Mouse (Mus musculus) heart, adult 9 months (tissue): ENCODE measurements at regions not wholly inside any gene's neighbourhood (a gene's known extent, or its start where the extent isn't known, plus 50 kb on each side); places are given as distances from the start of the nearest gene placed in this dataset.
A peak's percentile ranks its signal among the peaks of the same experiment; 100 is the strongest.

Source experiments
- DNase-seq, 2 experiments: peaks; one replicate each; pipeline ENCODE4 v3.0.0; 2022; ENCODE audit warnings: low spot score in 2 of 2

DNA sequence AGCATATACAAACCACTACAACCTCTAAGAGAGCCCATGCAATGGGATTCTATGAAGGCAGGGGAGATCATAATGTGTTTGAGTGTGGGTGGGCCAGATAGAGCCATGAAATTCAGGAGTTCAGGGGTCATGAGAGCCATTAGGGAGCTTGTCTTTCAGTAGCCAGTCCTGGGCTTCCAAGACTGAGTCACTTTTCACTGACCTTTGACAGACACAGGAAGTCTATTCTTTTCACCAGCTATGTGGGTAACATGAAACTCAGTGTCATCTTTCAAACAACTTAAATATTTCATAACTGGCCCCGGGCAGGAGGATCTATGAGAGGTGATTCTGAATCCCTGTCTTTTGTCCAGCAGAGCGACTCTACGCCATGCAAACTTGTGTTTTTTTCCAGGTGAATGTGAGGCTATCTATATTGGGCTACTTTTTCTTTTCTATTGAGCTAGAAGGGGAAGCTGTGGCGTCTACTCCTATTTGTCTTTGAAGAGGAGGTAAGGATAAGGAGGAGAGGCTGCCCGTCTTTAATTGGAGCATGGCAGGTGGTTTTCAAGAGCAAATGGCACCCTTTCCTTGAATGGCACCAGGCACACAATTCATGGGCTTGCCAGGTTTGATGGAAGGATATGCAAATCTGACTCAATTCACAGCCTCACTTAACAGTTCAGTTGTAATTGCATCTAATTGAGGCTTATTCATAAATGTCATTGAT lies 95.6 kb upstream of the Chd2 start:
- DNase-seq, result no peak

DNA sequence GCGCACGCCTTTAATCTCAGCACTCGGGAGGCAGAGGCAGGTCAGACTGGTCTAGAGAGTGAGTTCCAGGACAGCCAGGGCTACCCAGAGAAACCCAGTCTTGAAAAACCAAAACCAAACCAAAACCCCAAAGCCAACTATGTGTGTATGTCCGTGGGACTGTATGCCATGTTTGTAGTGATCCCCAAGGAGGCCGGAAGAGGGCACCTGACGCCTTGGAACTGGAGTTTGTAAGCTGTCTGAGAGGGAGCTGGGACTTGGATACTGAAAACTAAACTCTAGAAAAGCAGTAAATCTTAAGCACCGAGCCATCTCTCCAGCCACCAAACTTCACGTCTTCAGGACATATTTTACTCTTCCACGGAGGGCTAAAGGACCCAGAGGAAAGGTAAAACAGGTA lies 93.8 kb upstream of the Chd2 start:
- DNase-seq, result no peak

DNA sequence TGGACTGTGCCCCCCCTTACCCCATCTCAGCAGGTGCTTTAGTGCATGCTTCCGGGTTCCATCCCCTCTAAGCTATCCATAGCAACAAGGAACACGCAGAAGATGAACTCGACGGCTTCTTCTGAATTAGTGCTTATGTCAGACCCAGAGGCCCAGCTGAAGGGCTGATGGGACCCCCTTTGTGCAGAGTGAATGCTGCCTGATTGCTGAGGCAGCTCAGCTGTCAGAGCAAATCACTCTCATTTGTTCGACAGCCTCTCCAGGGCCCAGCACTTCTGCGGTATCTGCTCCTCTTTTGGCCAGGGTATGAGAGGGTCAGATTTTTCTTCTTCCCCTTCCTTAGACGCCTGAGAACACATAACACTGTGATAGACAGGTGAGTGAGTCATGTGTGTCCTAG lies 89.2 kb upstream of the Chd2 start:
- no peak for DNase-seq

DNA sequence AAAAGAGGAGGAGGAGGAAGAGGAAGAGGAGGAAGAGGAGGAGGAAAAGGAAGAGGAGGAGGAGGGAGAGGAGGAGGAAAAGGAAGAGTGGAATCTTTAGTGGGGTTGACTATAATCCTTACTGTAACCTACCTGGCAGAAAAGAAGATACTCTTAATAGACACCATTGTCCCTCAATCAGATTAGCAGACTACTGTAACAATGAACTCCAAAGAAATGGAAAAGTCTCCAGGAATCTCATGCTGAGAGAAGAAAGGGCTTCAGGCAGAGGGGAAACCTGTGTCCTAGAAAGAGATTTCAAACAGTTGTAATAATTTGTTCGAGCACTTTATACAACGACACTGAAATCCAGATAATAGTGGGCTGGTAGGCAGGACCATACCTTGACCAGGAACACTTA lies 87.6 kb upstream of the Chd2 start:
- no peak for DNase-seq

DNA sequence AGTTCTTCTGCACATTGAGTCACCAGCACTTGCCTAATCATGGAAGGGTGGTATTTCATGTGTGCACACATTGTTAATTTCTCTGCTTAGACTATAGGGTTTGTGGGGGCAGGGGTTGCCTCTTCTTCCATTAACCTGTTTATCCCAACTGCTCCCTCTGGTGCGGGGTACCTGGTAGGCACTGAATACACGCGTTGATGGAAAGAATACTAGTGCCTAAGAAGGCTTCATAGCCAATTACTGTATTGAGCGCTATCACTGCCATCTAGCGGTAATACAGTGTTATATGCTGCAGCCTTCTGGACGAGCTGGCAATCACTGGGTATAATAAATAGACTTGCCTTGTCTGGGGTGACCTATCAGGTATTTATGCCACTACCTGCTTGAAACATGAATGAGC lies 86.4 kb upstream of the Chd2 start:
- peak; percentile 77 to 83 for DNase-seq

DNA sequence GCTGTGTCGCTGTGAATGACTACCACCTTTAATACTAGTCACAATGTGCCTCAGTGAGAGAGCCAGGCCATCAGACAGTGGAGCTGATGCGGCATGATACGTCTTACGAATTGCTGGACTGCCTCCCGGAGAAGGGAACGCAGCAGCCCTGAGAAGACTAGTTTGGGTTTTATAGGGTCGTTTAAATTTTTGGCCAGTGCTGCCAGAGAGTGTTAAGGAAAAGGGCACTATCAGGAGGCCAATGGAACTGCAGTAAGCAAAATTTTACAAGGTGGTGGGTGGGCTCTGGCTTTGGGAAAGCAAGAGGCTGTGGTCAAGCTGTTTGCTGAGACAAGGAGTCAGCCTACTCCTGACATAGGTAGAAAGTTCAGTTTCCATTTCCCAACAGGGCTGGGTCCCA lies 84.7 kb upstream of the Chd2 start:
- no peak for DNase-seq

DNA sequence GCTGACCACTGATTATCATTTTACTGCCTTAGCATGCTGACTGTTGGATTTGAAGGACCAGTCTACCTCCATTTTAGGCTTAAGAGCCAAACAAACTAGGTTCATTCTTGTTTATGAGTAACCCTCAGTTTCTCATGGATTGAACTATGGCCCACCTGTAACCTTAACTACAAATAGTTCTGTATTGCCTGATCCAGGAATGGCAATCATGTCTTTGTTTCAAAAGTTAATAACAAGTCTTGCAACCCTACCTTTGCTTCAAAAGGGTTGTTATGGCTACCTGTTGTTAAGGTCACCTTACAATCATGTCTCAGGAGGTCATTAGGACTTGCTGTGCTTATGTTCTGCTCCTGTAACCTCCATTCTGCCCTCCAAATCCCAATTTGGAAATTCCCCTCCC lies 84.0 kb upstream of the Chd2 start:
- no peak for DNase-seq

DNA sequence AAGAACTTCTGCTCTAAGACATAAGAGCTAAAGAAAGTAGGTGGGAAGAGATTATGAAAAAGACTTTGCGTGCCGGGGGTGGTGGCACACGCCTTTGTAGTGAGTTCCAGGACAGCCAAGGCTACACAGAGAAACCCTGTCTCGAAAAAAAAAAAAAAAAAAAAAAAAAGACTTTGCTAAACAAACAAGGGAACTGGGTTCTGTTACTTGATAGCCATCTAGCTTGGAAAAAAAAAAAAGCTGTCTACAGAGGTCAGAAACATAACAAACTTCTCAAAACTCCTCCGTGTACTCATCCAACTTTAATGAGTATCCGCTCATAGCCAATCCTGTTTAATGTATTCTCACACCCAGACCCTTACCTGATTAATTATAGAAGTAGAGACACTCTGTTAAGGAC lies 83.4 kb upstream of the Chd2 start:
- DNase-seq, result no peak

DNA sequence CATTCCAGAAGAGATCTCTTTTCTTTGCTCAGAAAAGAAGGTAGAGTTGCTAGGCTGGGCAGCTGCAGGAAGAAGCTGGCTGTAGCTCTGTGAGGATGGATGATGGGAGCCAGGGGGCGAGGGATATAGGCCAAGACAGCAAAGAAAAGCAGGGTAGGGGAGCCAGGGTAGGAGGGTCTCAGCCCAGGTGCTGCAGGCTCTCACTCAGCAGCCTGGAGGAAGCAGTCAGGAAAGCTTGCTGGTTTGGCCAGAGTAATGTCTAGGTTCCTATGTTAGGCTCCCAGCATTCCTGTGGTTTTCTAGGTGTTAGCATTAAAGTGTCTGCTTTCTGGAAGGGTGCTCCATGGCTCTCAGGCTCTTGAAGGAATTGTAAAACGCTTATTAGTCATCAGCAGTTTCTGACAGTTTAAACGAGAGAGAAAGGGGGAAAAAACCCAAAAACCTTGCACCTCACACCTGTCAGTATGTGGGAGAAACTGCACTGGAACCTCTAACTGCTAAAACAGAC lies 82.5 kb upstream of the Chd2 start:
- no peak for DNase-seq

DNA sequence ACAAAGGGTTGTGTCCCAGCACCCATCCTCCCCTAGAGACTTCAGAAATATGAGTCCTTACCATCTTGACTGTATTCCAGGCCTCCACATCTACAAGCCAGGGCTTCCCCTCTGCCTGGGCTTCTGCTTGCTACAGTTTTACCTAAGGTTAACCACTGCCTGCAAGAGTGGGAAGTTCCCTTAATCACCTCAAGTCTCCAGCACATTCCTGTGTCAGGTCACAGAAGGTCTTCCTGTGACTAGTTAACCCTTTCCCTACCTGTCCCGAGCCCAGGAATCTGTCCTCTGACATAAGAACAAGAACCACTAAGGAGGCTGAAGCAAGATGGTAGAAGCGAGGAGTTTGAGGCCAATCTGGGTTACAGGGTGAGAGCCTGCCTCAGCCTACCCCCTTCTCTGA lies 80.8 kb upstream of the Chd2 start:
- no peak for DNase-seq

DNA sequence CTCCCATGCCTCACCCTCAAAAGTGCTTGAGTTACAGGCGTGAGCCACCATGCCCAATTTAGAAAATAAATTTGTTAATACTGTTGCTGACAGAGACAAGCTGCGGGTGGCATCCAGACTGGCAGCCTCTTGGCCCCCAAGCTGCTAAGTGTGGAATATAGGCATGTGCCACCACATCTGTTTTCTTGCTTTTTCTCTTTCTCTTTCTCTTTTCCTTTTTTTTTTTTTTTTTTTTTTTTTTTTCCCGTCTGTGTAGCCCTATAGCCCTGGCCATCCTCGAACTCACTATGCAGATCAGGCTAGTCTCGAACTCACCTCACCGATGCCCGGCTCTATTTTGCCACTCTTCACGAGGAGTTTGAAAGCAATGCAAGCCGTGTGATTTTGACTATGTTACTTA lies 78.7 kb upstream of the Chd2 start:
- DNase-seq, result no peak

DNA sequence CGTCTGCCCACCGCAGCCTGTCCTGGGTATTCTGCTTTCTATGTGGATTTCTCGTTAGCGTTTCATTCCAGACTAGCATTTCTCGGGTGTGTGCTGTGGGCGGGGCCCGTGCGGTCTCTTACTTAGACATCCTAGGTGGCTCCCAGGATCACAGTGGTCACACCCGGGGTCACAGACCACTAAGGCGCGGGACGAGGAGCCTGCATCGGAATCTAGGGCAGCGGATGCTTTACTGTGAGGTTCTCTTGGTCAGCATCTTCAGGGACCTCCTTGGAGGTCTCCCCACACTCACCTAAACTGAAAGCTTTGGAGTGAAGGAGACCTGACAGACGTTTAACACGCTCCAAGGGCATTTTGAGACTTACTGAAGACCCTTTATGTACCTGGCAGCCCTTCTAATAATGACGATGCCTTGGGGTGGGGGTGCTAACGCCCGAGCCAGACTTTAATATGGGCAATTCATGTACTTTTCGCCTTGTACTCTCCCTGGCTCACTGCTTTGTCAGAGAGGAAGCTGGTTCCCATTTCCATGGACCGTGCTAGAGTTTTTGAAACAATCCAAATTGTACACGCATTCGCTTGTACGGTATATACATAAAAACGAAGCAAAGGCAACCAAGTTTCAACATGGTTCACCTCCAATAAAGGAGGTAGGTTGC lies 77.3 kb upstream of the Chd2 start:
- no peak for DNase-seq

DNA sequence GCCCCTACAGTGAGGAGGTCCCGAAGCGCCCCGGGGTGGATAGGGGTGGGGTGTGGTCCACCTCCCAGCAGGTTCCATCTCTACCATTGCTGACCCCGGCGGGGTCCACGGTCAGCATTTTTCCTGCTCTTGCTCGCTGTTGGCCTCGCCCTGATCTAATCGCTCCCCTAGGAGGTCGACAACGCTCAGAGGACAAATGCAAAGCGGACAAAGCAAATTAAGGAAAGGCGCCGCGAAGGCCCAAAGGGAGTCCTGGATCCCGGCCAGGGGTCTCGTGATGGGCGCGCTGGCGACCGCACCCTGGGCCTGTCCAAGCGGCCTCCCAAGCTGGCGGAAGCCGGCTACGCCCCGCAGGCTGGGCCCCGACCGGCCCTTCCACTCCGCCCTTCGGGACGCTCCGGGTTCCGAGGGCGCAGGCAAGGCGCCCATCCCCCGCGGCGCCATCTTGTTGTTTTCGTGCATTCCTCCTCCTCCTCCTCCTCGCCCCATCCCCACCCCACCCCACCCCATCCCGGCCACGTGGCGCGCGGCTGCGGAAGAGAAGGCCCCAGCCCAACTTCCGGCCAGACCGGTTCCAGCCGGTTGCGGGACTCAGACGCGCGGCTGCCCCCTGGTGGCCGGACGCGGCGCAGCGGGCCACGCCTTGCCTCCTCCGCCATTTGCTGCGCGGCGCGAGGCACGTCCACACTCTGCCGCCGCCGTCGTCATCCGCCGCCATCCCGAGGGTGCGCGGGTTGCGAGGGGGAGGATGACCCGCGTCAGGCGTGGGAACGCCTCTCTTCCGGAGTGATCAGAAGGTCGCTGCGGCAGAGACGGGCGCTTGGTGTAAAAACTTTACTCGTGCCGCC lies 76.5 kb upstream of the Chd2 start:
- peak; percentile 98 to 99 for DNase-seq

DNA sequence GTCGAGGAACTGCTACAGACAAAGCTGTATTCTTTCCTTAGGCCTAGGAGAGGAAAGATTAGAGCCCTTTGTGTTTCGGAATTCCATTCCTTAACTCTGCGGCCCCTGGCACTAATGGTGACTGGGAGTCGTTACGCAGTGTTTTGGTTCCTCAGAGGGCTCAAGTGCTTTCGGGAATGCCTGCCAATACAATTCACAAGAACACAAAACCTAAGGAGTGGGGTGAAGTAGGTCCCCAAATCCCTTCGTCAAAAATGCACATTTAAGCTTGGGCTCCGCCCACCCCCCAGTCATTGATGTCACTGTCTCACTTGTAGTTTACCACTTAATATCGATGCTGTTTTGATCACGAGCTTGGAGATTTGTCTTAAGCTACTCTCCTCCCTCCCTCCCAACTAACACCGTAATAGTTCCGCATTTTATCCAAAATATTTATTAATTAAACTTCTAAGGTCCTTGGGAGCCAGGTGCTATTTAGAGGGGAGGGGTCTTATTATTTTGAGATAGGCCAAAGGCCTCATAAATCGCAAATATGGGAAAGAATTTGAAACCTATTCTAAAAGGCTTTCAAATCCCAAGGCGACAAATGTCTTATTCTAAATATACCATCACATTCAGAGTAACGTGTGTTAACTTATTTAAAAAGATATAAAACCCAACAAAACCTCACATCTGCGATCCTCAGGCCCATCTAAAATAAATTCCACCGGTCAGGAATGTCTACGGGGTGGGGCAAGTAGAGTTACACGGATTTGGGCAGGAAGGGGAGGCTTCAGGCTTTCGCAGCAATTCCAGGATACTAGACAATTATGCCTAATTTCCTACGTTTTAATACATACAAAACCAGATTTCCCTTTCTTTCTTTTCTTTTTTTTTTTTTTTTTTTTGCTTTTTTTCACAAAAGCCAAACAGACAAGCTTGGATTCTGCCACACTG lies 75.6 kb upstream of the Chd2 start:
- peak; percentile 72 to 74 for DNase-seq

DNA sequence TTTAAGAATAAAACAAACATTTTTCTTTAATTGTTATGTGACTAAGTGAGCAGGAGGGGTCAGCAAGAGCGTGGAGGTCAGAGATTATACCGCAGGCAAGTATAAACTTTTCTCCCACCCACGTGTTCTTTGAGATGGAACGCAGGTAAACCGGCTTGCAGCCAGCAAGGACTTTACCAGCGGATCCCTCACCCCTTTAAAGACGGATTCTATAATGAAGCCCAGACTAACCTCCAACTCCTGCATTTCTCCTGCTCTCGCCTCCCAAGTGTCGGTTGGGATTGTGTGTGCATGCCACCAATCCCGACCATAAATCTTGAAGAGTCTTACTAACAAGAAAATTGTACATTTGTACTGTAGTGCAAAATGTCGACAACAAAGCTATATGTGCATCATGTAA lies 74.4 kb upstream of the Chd2 start:
- DNase-seq, result no peak

DNA sequence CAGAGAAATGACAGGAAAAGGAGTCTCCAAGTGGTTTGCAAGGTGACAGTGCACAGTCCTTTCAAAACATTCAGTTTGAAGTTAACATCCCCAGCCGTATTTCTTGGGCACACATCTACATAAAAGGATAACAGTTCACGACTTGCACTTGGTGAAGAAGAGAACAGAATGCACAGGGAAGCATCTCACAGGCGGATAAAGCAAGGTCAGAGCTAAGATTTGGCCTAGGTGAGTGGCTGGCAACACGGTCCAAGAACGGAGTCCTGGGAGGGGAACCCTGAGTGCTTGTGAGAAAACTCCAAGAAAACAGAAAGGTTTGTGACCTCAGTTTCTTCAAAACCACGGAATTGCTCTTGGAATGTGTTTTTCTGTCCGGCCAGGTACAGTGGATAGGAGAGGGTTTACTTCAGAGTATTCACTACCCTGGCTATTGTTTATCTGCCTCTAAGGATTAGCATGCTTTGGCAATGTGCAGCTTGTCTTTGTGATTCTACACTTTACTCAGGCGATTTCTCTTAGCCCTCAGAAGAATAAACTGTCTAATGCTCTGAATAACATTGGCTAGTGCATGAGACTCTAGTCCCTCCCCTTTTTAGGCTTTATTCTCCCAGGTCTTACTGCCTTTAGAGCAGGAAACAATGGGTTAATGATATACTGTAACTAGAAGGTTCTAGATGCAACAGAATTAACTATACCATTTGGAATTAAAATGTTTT lies 73.4 kb upstream of the Chd2 start:
- no peak for DNase-seq

DNA sequence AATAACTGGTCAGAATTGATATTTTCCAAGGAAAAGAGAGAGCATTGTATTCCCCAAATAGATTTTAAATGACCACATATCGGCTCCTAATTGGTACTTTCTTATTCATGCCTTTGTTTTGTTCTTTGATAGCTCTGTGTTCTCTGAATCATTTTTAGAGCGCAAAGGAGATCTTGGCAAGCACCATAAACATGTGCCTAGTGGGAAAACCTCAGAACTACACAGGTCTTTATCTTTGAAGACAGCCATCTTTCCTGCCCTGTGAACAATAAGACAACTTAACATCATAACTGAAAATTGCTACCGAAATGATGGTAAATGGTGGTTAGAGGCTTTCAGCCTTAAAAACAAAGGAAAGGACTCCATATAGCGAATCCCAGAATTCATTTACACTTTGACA lies 72.7 kb upstream of the Chd2 start:
- DNase-seq, result no peak

DNA sequence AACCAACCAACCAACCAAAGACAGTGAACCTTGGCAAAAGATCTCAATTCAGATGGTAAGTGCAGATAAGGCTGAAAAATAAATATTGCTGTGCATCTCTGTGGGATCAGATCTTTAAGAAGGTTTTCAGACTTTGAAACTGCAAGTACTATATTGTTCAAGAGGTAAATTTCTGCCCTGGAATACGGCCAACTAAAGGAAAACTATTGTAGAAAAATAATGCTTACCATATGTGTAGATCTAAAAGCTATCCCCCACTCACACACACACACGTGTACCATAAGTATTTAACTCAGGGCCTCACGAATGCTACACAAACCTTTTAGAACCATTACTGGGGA lies 71.1 kb upstream of the Chd2 start:
- no peak for DNase-seq

DNA sequence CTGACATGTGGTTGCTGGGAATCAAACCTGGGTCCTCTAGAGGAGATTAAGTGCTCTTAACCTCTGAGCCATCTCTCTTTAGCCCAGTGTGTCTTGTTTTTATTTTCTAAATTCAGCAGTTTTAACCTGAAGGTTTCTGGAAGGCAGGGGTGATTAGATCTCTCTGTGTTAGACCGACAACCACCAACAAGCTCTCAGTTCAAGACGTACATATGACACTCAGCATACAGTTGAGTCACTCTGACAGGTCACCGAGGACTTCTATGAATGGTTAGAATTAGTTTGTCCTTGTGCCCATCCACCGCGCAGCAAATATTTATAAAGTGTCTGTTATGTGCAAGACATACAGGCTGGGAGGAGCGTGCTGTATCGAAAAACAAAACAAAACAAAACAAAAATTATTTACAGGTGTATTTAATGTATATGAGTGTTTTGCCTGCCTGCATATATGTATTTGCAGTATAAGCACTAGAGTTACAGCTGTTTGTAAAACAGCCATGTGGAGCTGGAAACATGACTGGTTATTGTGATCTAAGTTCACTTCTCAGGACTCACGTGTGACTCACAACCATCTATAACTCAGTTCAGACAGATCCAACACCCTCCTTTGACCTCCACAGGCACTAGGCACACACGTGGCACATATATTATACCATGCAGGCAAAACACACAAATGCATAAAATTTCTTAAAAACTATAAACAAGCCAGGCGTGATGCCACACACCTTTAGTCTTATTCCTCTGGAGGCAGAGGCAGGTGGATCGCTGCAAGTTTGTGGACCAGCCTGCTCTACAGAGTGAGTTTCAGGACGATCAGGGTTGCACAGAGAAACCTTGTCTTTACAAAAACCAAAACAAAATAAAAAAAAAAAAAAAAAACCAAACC lies 70.5 kb upstream of the Chd2 start:
- DNase-seq, result no peak

DNA sequence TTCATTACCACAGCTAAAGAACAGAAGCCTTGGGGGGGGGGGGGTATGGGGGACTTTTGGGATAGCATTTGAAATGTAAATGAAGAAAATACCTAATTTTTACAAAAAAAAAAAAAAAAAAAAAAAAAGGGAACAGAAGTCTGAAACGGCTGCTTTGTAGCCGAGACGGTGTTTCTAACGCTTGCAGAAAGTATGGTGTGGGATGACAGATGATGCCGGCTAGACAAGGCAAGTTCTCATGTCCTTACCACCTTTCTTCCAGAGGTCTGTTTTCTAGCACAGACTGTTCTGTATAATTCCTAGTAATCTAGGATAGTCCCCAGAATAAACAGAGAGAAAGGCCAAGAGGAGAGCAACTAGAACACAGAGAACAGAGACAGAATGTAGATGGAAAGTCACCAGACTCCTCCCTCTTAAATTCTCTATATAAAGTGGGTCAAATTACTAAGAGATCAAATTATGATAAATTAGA lies 67.2 kb upstream of the Chd2 start:
- no peak for DNase-seq
